Comparison of ENCODE assay signal across 21 mouse cellular contexts in the genomic region with DNA sequence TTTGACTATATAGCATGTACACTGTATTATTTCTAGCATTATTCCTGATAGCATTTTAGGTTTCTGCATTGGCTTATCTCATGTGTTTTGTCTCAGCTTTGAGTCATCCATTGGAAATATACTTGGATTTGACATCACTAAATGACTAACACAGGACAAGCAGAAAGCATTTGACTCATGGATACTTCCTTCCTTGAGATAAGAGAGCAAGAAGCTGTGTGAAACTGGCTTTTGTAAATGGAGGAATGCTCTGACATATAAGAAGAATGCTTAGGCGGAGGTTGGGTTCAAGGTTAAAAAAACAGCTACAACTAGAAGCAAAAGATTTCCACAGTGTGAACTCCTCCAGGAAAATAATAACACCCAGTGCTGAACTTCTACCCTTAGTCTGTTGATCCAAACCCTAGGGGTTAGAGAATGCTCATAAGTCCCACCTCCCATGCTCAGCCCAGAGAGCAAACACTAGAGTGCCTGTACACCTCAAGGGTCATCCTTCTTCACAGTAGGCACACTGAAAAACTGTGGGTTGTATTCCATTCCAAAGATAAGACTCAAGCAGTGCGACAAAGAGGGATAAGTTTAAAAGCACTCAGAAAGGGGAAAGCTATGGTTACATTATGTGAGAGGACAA.
DNase-seq lines count a peak whose midpoint lies in the region; ATAC-seq and TF ChIP-seq lines count a peak whose summit lies in the region.
"Had no signal": no experiment of that assay in that cellular context is flagged by ENCODE, and none has a peak within 500 bp of the region (broad histone marks: within the 10 kb centered on the region; RNA-seq: fewer than 3 reads in every experiment).

No protein-coding gene starts in this region.

- H3K4me1 ChIP-seq in heart, embryonic 14.5 days (ENCODE audit: control insufficient read depth in 2 of 2, insufficient read depth in 2 of 2, low read length in 2 of 2): no peaks in the 10 kb centered on the region
- H3K4me1 ChIP-seq in lung, adult 2 months (ENCODE audit: control insufficient read depth, insufficient read depth, low read length): no peaks in the 10 kb centered on the region; the same call in 1 of the 2 replicates
- H3K4me1 ChIP-seq: intestine, embryonic 15.5 days; kidney, embryonic 15.5 days; midbrain, embryonic 10.5 days; neural tube, embryonic 12.5 days had no signal

- no peaks in the 10 kb centered on the region for H3K27me3 ChIP-seq in heart, embryonic 14.5 days (ENCODE audit: control insufficient read depth, insufficient read depth, low read length)
- H3K27me3 ChIP-seq: intestine, embryonic 15.5 days; kidney, embryonic 15.5 days; neural tube, embryonic 12.5 days had no signal

- no peaks in the 10 kb centered on the region for H3K9me3 ChIP-seq in heart, embryonic 14.5 days (ENCODE audit: control insufficient read depth, low read length)
- H3K9me3 ChIP-seq: G1E; intestine, embryonic 15.5 days; kidney, embryonic 15.5 days; midbrain, embryonic 10.5 days; neural tube, embryonic 12.5 days had no signal

- no peak for DNase-seq in heart, adult 18-20 months
- DNase-seq in lung, adult 18-20 months: peak; percentile 4 to 37
- DNase-seq in lung, adult 2 months: no peak
- DNase-seq in brain, adult 2 months (ENCODE audit: low read depth, low spot score): peak; percentile 33
- DNase-seq in lung, postnatal 36 days: peak; percentile 35
- no peak for DNase-seq in thymus, postnatal 14 days
- DNase-seq: cerebellum, adult 2 months; gastrocnemius, adult 2 months; thymus, postnatal 25 days had no signal

- TF ChIP-seq CTCF in lung, adult 2 months (IDR thresholded peaks at IDR 0.05; ENCODE audit: insufficient read depth, low read length): no peak

- no peaks in the 10 kb centered on the region for H3K36me3 ChIP-seq in heart, embryonic 14.5 days (ENCODE audit: control insufficient read depth, insufficient read depth, low read length)
- H3K36me3 ChIP-seq: G1E; intestine, embryonic 15.5 days; kidney, embryonic 15.5 days; midbrain, embryonic 10.5 days; neural tube, embryonic 12.5 days had no signal

- H3K9ac ChIP-seq in heart, embryonic 14.5 days (ENCODE audit: low read length): no peak overlapping the region
- H3K9ac ChIP-seq: hindbrain, embryonic 14.5 days; intestine, embryonic 15.5 days; kidney, embryonic 15.5 days; liver, embryonic 14.5 days; neural tube, embryonic 12.5 days had no signal

- no peak for TF ChIP-seq POLR2A in lung, adult 2 months (IDR thresholded peaks at IDR 0.05; ENCODE audit: borderline replicate concordance, extremely low read depth, low read depth, low read length)

- H3K4me3 ChIP-seq in heart, embryonic 14.5 days (ENCODE audit: control insufficient read depth in 1 of 2, insufficient read depth in 1 of 2, low read depth in 1 of 2, low read length in 2 of 2): no peak overlapping the region
- H3K4me3 ChIP-seq in lung, adult 2 months (replicated peaks; ENCODE audit: extremely low read depth, low read depth, low read length): no peak overlapping the region
- H3K4me3 ChIP-seq: erythroblast, embryonic 14.5 days; gastrocnemius, adult 2 months; intestine, embryonic 15.5 days; kidney, embryonic 15.5 days; midbrain, embryonic 10.5 days; neural tube, embryonic 12.5 days had no signal

- ATAC-seq in heart, embryonic 14.5 days (ENCODE audit: insufficient number of reproducible peaks, insufficient read depth, low FRiP score, low read depth): peak; percentile 26; the same call in 1 of the 2 replicates
- ATAC-seq: CD4-positive, CD25-positive, alpha-beta regulatory T cell, adult 4 months; forebrain, embryonic 16.5 days; intestine, embryonic 15.5 days had no signal

- H3K27ac ChIP-seq in heart, embryonic 14.5 days (replicated peaks in 1 of 2; ENCODE audit: control insufficient read depth in 1 of 2, insufficient read depth in 1 of 2, low read depth in 2 of 2, low read length in 2 of 2): peak overlapping the region; percentile 48 to 56
- H3K27ac ChIP-seq: gastrocnemius, adult 2 months; hindbrain, embryonic 14.5 days; intestine, embryonic 15.5 days; kidney, embryonic 15.5 days; liver, embryonic 14.5 days; midbrain, embryonic 10.5 days; neural tube, embryonic 12.5 days; stomach, postnatal 0 days had no signal

- H3K4me2 ChIP-seq in heart, embryonic 14.5 days (ENCODE audit: low read length): no peak overlapping the region
- H3K4me2 ChIP-seq: hindbrain, embryonic 14.5 days; intestine, embryonic 15.5 days; kidney, embryonic 15.5 days; neural tube, embryonic 12.5 days had no signal

- WGBS in heart, embryonic 14.5 days: 44% methylated on average over 2 of the region's 2 CpGs
- 47% methylated on average over 2 of the region's 2 CpGs for WGBS in lung, adult 2 months

Comparison
In these comparisons a context has a peak if more than half of its experiments do, and no peak if none do; other contexts are left out.
1. DNase-seq: peak in lung, adult 18-20 months (2 of 2), brain, adult 2 months (single experiment) and lung, postnatal 36 days (single experiment); none in heart, adult 18-20 months (0 of 2), lung, adult 2 months (single experiment) and thymus, postnatal 14 days (single experiment).